Mouse (Mus musculus) layer of hippocampus, postnatal 14 days (tissue): ENCODE measurements around the gene Serpina3m. TPM values are rescaled to one million over a fixed set of nuclear protein-coding genes. Genes with fewer than 3 reads are reported as not detected.

ENCODE experiments used
- total RNA-seq, 2 experiments: library from RNA; stranded (reverse); gene quantifications; 2 replicates each; pipeline ENCODE4 v1.2.3; 2021

Gene Serpina3m
- total RNA-seq, 2 experiments from 2014 or later: 0.45 TPM; not detected in 1

Other genes starting within 250 kb of the Serpina3m start
- gene Serpina5, start 237.4 kb upstream of the Serpina3m start, total RNA-seq: not detected
- not detected for gene Serpina3a, start 225.8 kb upstream of the Serpina3m start, total RNA-seq
- not detected for gene Serpina3b, start 210.5 kb upstream of the Serpina3m start, total RNA-seq
- under 1 TPM in 1 of 2 experiments, not detected in 1; 0.32 TPM for gene Serpina3c, start 184.6 kb upstream of the Serpina3m start, total RNA-seq
- gene Serpina3f, start 123.9 kb upstream of the Serpina3m start, total RNA-seq: not detected
- gene Serpina3g, start 102.2 kb upstream of the Serpina3m start, total RNA-seq: 1 to 10 TPM in 1 of 2 experiments, under 1 TPM in 1; 0.76 to 1.2 TPM
- under 1 TPM; 0.64 to 0.88 TPM for gene Serpina3i, start 75.4 kb upstream of the Serpina3m start, total RNA-seq
- gene Serpina3j, start 23.9 kb upstream of the Serpina3m start, total RNA-seq: not detected
- not detected for gene Serpina3k, start within 50 bp of the Serpina3m start, total RNA-seq
- gene Serpina3n, start 68.2 kb downstream of the Serpina3m start, total RNA-seq: 10 to 100 TPM; 51.3 to 54.4 TPM
- not detected for gene Gsc, start 134.8 kb downstream of the Serpina3m start, total RNA-seq